Mouse (Mus musculus) ovary, postnatal 36 days (tissue): ENCODE data around the gene Vkorc1.
A peak's percentile ranks its signal among the peaks of the same experiment; 100 is the strongest.

ENCODE experiments used
- DNase-seq: peaks from one replicate; pipeline ENCODE4 v3.0.0; 2022; ENCODE audit warnings: low spot score, mixed read lengths

The Vkorc1 gene

GRCm38 (mm10) chr7:127876467-127877348 is 18.7 kb downstream of the Vkorc1 start, which contains the start of gene Zfp668:
TSS of gene Zfp668 (minus strand) at chr7:127876828.
- peak; percentile 84 for DNase-seq

- DNase-seq = peak; percentile 77
Measured at GRCm38 (mm10) chr7:127876041-127876466, 19.4 kb downstream of the Vkorc1 start, which contains the start of gene Zfp646. TSS of gene Zfp646 (plus strand) at chr7:127876221.

GRCm38 (mm10) chr7:127875627-127876001 is 19.8 kb downstream of the Vkorc1 start:
- peak; percentile 93 for DNase-seq

- DNase-seq = no peak
Measured at GRCm38 (mm10) chr7:127874812-127875626, 20.4 kb downstream of the Vkorc1 start.

- no peak for DNase-seq
Measured at GRCm38 (mm10) chr7:127870136-127870821, 25.1 kb downstream of the Vkorc1 start.

GRCm38 (mm10) chr7:127869149-127869810 is 26.1 kb downstream of the Vkorc1 start:
- DNase-seq = no peak

GRCm38 (mm10) chr7:127867641-127868040 is 27.8 kb downstream of the Vkorc1 start:
- no peak for DNase-seq

GRCm38 (mm10) chr7:127866434-127866833 is 29.0 kb downstream of the Vkorc1 start:
- no peak for DNase-seq

GRCm38 (mm10) chr7:127858258-127858657 is 37.2 kb downstream of the Vkorc1 start:
- no peak for DNase-seq

GRCm38 (mm10) chr7:127850906-127851305 is 44.5 kb downstream of the Vkorc1 start:
- DNase-seq = no peak

GRCm38 (mm10) chr7:127849973-127850875 is 45.2 kb downstream of the Vkorc1 start:
- DNase-seq = no peak
